In the genomic region with DNA sequence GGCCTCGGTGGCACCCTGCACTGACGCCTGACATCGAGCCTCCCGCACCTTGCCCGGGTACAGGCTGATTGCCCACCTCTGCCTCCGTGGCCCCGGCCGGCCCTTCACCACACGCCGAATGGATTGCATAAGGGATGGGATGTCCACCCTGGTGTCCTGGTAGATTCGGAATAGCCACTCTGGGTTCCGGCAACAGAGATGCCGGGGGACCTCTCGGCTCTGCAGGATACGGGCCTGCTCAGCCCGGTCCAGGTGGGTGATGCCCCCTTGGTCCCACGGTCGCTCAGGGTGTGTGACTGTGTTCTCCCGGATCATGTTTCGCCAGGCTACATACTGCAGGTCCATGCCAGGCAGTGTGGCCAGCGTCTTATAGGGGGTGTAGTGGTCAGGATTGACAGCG, we compare ENCODE assay signal across 29 mouse cellular contexts. TPM values are rescaled to one million over a fixed set of nuclear protein-coding genes. Genes with fewer than 3 reads are reported as not detected.
"Had no signal": no experiment of that assay in that cellular context is flagged by ENCODE, and none has a peak within 500 bp of the region (broad histone marks: within the 10 kb centered on the region; RNA-seq: fewer than 3 reads in every experiment).

No protein-coding gene starts in this region.

- H3K9me3 ChIP-seq: heart, embryonic 13.5 days; heart, embryonic 15.5 days; hindbrain, embryonic 10.5 days; hindbrain, embryonic 12.5 days; intestine, embryonic 15.5 days; kidney, embryonic 15.5 days; limb, embryonic 10.5 days; limb, embryonic 12.5 days; liver, embryonic 13.5 days had no signal

- H3K36me3 ChIP-seq: heart, embryonic 15.5 days; intestine, embryonic 15.5 days; liver, embryonic 13.5 days had no signal

- H3K4me2 ChIP-seq: heart, embryonic 11.5 days; heart, embryonic 13.5 days; heart, embryonic 15.5 days; hindbrain, embryonic 12.5 days; hindbrain, embryonic 14.5 days; intestine, embryonic 15.5 days; kidney, embryonic 15.5 days; limb, embryonic 12.5 days; liver, embryonic 11.5 days; liver, embryonic 13.5 days had no signal

- H3K4me3 ChIP-seq: gastrocnemius, adult 2 months; heart, adult 2 months; heart, embryonic 13.5 days; heart, embryonic 15.5 days; hindbrain, embryonic 10.5 days; hindbrain, embryonic 12.5 days; intestine, embryonic 15.5 days; kidney, embryonic 15.5 days; layer of hippocampus, adult 2 months; left cerebral cortex, adult 2 months; limb, embryonic 10.5 days; limb, embryonic 12.5 days; liver, embryonic 13.5 days had no signal

- DNase-seq: gastrocnemius, adult 2 months; gastrocnemius, postnatal 10 days; gastrocnemius, postnatal 25 days; heart, adult 2 months; heart, postnatal 14 days; heart, postnatal 36 days; kidney, adult 18-20 months; kidney, adult 8-10 months; kidney, postnatal 10 days; kidney, postnatal 4 days; liver; liver, embryonic 13.5 days had no signal

- H3K9ac ChIP-seq: heart, embryonic 13.5 days; heart, embryonic 15.5 days; hindbrain, embryonic 12.5 days; hindbrain, embryonic 14.5 days; intestine, embryonic 15.5 days; kidney, embryonic 15.5 days; limb, embryonic 12.5 days; liver, embryonic 13.5 days had no signal

- H3K4me1 ChIP-seq: heart, embryonic 13.5 days; heart, embryonic 15.5 days; intestine, embryonic 15.5 days had no signal

- H3K27me3 ChIP-seq: heart, embryonic 13.5 days; heart, embryonic 15.5 days; hindbrain, embryonic 12.5 days; intestine, embryonic 15.5 days; kidney, embryonic 15.5 days; limb, embryonic 12.5 days; liver, embryonic 13.5 days had no signal

- H3K27ac ChIP-seq: heart, adult 2 months; heart, embryonic 13.5 days; heart, embryonic 15.5 days; hindbrain, embryonic 10.5 days; hindbrain, embryonic 12.5 days; hindbrain, embryonic 14.5 days; intestine, embryonic 15.5 days; kidney, embryonic 15.5 days; left cerebral cortex, adult 2 months; limb, embryonic 10.5 days; liver, embryonic 13.5 days had no signal

- ATAC-seq: hindbrain, embryonic 16.5 days; inflammation-experienced regulatory T-cells, adult 6 months; intestine, embryonic 15.5 days; intestine, postnatal 0 days had no signal

RNA-seq across cellular contexts. Expression of gene Fam198a, which starts 31.4 kb away (rescaled TPM):
- total RNA-seq: granulocyte monocyte progenitor cell, adult 5-6 weeks had no signal
